Mouse (Mus musculus) liver, embryonic 11.5 days (tissue): Measurements from ENCODE around the gene Dscaml1. TPM values are rescaled to one million over a fixed set of nuclear protein-coding genes. Genes with fewer than 3 reads are reported as not detected.

Experiments used
- ATAC-seq: fragments of 200-750 bp; cut with Nextera tagmentation; replicated peaks from 2 replicates; pipeline ENCODE4 v1.8.0; 2017; ENCODE audit warnings: moderate number of reproducible peaks, mild to moderate bottlenecking, moderate TSS enrichment, moderate library complexity; ENCODE audit not compliant: low FRiP score
- DNase-seq: peaks from one replicate; pipeline ENCODE4 v3.0.0-alpha.2; 2017; ENCODE audit warnings: low spot score
- H3K27ac ChIP-seq: fragments of 300-500 bp; sonication (generic); 2 replicates; pipeline ENCODE4 v1.5.1; 2014; ENCODE audit warnings: mild to moderate bottlenecking, low read depth, low read length, control low read depth
- H3K27me3 ChIP-seq: fragments of 300-500 bp; sonication (generic); replicated peaks from 2 replicates; pipeline ENCODE4 v1.6.1; 2014; ENCODE audit warnings: low read length, mixed read lengths; ENCODE audit not compliant: control insufficient read depth, insufficient read depth
- H3K36me3 ChIP-seq: fragments of 300-500 bp; sonication (generic); 2 replicates; pipeline ENCODE4 v1.6.1; 2014; ENCODE audit warnings: mild to moderate bottlenecking, low read length, moderate library complexity, mixed read lengths; ENCODE audit not compliant: control insufficient read depth, insufficient read depth
- H3K4me1 ChIP-seq: fragments of 300-500 bp; sonication (generic); replicated peaks from 2 replicates; pipeline ENCODE4 v1.6.1; 2014; ENCODE audit warnings: low read length, mixed read lengths; ENCODE audit not compliant: control insufficient read depth, insufficient read depth
- H3K4me2 ChIP-seq: fragments of 300-500 bp; sonication (generic); 2 replicates; pipeline ENCODE4 v1.6.1; 2014; ENCODE audit warnings: mild to moderate bottlenecking, control low read depth, moderate library complexity
- H3K4me3 ChIP-seq: fragments of 300-500 bp; sonication (generic); 2 replicates; pipeline ENCODE4 v1.5.1; 2014; ENCODE audit warnings: low read depth, low read length, control low read depth
- H3K9ac ChIP-seq: fragments of 300-500 bp; sonication (generic); 2 replicates; pipeline ENCODE4 v1.6.1; 2014; ENCODE audit warnings: low read depth, low read length, control low read depth
- H3K9me3 ChIP-seq: fragments of 300-500 bp; sonication (generic); 2 replicates; pipeline ENCODE4 v1.6.1; 2016; ENCODE audit warnings: low read length, inconsistent platforms, mixed read lengths; ENCODE audit not compliant: control insufficient read depth
- WGBS: fragments of 180-500 bp; shearing (Covaris S2); extraction: QIAGEN DNeasy Blood & Tissue Kit; methylation state at CpG from one replicate; pipeline ENCODE4 v1.1.7; 2014; 5-methylcytosine and 5-hydroxymethylcytosine counted together
- polyA plus RNA-seq: library from polyadenylated mRNA; unstranded; fragments of >200 nt; fragmentation: Nextera tagmentation; extraction: Ambion mirVana; gene quantifications from 2 replicates; pipeline ENCODE4 v1.2.1, GENCODE M21; 2014

The Dscaml1 gene
- polyA plus RNA-seq, 1 experiment from 2014 or later: 0.27 TPM

DNA sequence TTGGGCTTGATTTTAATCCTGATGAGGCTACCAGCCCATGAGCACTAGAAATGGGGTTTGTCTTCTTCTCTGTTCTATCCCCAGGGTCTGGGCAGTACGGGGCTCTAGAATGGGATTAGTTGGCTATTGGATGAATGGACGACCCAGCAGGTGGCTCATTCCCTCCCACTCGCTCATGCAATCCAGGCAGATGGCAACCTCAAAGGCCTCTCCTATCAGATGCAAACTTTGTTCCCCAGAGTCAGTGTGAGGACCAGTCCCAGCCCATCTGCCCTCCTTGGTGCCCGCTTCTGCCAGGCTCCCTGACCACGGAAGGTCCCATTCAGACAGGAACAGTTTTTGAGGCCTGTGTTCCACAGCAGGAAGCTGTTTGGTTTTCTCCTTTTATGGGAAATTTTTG is 123.4 kb downstream of the Dscaml1 start:
- H3K27me3 ChIP-seq: no peaks in the 10 kb centered on the region
- H3K4me1 ChIP-seq: no peaks in the 10 kb centered on the region
- no peak for DNase-seq
- no peaks in the 10 kb centered on the region for H3K9me3 ChIP-seq
- H3K36me3 ChIP-seq: no peaks in the 10 kb centered on the region
- no peak overlapping the region for H3K27ac ChIP-seq
- no peak for ATAC-seq
- no peak overlapping the region for H3K4me2 ChIP-seq
- no peak overlapping the region for H3K9ac ChIP-seq
- 45% methylated on average over 5 of the region's 5 CpGs for WGBS
- no peak overlapping the region for H3K4me3 ChIP-seq

DNA sequence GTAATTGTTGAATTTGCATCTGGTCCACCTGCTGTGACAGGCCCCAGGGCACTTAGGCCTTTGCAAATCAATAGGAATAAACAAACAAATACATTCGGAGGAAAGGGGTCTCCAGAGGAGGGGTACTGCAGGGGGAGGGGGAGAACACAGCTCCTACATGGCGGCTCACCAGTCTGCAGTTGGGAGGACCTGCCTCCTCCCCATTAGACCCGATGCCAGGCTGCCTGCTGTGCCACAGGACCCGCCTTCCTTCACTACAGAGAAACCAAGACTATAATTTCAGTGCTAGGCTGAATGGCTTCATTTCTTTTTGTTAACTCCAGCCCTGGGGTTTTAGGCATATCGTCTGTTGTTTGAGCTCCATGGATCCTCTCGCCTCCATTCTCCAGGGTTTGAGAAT is 123.8 kb downstream of the Dscaml1 start:
- 57% methylated on average over 6 of the region's 6 CpGs for WGBS

DNA sequence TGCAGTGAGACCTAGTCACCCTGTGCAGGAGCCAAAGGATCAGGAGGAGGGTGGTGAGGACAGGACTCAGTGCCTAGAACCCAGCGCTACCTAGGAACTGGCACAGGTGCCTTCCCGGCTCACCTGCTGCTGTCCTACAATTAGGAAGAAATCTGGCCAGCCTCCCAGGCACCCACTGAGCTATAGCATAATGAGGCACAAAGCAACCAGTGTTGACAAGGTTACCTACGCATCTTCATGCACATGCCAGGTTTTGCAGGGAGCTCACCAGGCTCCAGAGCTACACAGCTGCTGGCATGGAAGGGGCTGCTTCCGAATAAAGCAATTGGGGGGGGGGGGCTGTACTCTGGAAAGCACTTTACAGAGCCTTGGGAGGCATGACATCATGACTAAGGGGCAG is 124.2 kb downstream of the Dscaml1 start:
- no peak overlapping the region for H3K27ac ChIP-seq
- no peak overlapping the region for H3K4me3 ChIP-seq
- no peaks in the 10 kb centered on the region for H3K36me3 ChIP-seq
- 74% methylated on average over 4 of the region's 4 CpGs for WGBS
- DNase-seq (no peak), ATAC-seq (no peak)
- no peaks in the 10 kb centered on the region for H3K9me3 ChIP-seq
- no peaks in the 10 kb centered on the region for H3K4me1 ChIP-seq
- H3K4me2 ChIP-seq: no peak overlapping the region
- no peak overlapping the region for H3K9ac ChIP-seq
- H3K27me3 ChIP-seq: no peaks in the 10 kb centered on the region

More for the DNA sequence above, 123.8 kb downstream of the Dscaml1 start:
- DNase-seq (no peak), ATAC-seq (no peak)
- H3K27me3 ChIP-seq: no peaks in the 10 kb centered on the region
- no peaks in the 10 kb centered on the region for H3K36me3 ChIP-seq
- no peak overlapping the region for H3K9ac ChIP-seq
- no peak overlapping the region for H3K4me3 ChIP-seq
- no peaks in the 10 kb centered on the region for H3K4me1 ChIP-seq
- H3K9me3 ChIP-seq: no peaks in the 10 kb centered on the region
- H3K27ac ChIP-seq: no peak overlapping the region
- no peak overlapping the region for H3K4me2 ChIP-seq

DNA sequence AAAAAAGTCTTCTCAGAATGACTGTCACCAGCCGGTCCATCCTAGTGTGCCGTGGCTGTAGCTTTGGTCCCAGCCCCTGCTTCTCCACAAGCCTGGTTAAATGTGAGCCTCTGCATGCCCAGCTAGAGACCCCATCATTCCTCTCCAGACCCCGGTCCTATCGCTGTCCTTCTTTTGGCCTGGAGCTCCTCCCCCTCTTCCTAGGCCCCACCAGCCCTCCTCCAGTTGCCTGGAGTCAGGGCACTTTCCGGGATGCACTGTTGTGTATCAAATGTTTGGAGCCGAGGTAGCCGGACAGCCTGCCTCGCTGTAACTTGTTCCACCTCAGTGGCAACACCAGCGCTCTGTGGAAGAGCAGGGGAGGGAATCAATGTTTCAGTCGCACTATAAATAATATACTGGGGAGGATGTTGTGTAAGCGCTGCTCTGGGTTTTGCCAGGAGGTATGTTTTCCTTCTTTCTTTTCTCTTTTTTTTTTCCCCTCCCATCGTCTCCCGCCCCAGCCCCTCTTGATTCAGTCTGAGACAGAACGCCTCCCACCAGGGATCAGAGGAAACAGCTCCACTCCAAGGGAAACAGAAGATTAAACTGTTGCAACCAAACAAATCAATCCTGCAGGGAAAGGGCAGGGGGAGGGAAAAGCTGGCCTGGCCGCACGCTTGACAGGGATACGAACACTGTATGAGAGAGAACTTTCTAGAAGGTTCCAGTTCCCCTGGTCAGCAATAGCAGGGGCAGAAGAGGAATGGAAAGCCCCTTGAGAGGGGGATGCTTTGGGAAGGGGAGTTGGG is 128.8 kb downstream of the Dscaml1 start:
- no peak for ATAC-seq

DNA sequence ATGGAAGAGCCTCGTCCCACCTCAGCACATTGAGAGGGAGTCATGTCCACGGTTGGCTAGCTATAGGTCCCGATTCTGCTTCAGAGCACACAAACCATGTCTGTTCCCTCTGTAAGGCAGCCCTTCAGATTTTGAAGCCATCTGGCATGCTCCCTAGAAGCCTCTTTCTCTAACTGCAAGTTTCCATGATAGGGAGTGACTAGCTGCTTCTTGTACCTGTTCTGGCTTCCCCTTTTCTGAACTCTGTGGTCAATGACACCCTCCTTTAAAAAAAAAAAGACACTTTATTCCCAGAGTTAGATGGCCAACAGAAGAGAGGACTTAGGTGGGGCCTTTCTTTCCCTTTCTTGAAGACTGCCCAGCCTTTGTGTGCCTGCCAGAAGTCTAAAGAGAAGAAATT is 130.5 kb downstream of the Dscaml1 start:
- WGBS: 74% methylated on average over 3 of the region's 3 CpGs
- no peaks in the 10 kb centered on the region for H3K4me1 ChIP-seq
- H3K36me3 ChIP-seq: no peaks in the 10 kb centered on the region
- no peaks in the 10 kb centered on the region for H3K27me3 ChIP-seq
- H3K9ac ChIP-seq: no peak overlapping the region
- H3K27ac ChIP-seq: no peak overlapping the region
- no peak for DNase-seq
- no peak overlapping the region for H3K4me2 ChIP-seq
- no peak overlapping the region for H3K4me3 ChIP-seq
- no peak for ATAC-seq
- H3K9me3 ChIP-seq: no peaks in the 10 kb centered on the region

More for the DNA sequence above, 128.8 kb downstream of the Dscaml1 start:
- no peak overlapping the region for H3K9ac ChIP-seq
- H3K4me2 ChIP-seq: no peak overlapping the region
- H3K27me3 ChIP-seq: no peaks in the 10 kb centered on the region
- no peak for DNase-seq
- H3K4me1 ChIP-seq: no peaks in the 10 kb centered on the region
- no peak overlapping the region for H3K27ac ChIP-seq
- 46% methylated on average over 17 of the region's 17 CpGs for WGBS
- no peak overlapping the region for H3K4me3 ChIP-seq
- no peaks in the 10 kb centered on the region for H3K9me3 ChIP-seq
- H3K36me3 ChIP-seq: no peaks in the 10 kb centered on the region

DNA sequence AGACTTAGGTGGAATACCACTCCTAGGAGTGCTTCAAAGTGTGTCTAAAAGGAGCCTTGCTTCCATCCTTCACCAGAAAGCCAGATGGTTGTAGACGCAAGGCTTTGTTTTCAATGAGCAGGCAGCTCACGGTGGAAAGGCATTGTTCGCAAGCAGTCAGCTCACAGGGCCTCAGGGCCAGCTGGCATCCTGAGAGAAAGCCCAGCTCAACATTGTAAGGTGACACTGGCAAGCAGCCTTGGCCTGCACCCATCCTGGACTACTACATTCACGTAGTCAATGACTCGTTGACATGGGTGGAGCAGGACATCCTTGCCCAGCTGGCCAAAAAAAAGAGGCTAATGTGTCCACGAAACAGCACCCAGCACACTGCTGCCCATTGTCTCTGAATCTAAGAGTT is 134.6 kb downstream of the Dscaml1 start:
- Histone ChIP-seq H3K4me1 (no peaks in the 10 kb centered on the region), H3K27me3 (no peaks in the 10 kb centered on the region), H3K27ac (no peak overlapping the region), H3K4me3 (no peak overlapping the region), H3K4me2 (no peak overlapping the region), H3K9me3 (no peaks in the 10 kb centered on the region), H3K36me3 (no peaks in the 10 kb centered on the region), H3K9ac (no peak overlapping the region)
- ATAC-seq (no peak), DNase-seq (no peak)
- WGBS: 77% methylated on average over 6 of the region's 6 CpGs

DNA sequence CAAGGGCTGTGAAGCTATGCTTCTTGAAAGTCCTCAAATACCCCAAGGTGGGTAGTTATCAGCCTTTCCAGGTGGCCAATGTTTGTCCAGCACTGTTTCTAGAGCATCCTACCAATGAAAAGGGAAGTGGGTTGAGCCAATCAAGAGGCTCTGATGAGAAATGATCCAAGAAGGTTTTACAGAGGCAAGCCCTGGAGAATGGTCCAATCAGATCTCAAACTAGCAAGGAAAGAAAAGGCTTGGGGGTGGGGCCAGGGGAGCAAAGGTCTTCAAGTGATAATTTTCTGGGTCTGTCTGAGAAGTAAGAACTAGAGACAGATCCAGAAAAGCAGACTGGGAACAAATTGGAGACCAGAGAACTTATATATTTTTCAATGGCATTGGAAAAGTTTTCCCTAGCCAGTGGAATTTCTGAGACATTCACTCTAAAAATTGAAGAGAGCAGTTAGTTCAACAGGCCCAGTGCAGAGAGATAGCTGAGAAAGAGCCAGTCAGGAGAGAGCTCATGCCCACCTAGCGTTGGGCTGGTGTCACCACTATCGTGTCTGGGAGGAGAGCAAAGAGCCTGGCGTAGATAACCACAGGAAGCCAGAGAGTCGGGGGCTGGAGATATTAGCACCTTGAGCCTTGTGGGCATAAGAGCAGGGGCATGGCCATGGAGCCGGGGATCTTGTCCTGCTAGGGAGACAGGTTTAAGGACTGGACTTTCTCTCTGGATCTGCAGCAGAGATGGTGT is 140.6 kb downstream of the Dscaml1 start:
- Histone ChIP-seq H3K4me2 (no peak overlapping the region), H3K27ac (no peak overlapping the region), H3K4me1 (no peaks in the 10 kb centered on the region), H3K27me3 (no peaks in the 10 kb centered on the region), H3K4me3 (no peak overlapping the region), H3K9me3 (no peaks in the 10 kb centered on the region), H3K9ac (no peak overlapping the region), H3K36me3 (no peaks in the 10 kb centered on the region)
- DNase-seq (no peak), ATAC-seq (no peak)
- WGBS: 48% methylated on average over 5 of the region's 5 CpGs

DNA sequence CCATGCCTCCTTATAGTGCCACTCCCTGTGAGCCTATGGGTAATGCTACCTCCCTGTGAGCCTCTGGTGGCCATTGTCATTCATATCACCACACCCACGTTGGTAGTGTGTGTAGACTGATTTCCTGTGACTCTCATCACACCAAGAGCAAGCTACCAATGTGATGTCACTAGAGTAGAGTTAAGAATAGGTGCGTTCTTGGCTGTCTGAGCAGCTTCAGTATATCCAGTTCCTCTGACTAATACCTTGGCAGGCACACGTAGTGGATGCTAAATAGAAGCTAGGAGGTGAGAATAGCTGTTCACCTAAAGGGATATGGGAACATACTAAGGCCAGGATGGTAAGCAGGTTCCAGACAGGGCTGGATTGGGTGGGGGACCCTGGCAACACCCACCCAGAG is 143.3 kb downstream of the Dscaml1 start:
- no peaks in the 10 kb centered on the region for H3K9me3 ChIP-seq

DNA sequence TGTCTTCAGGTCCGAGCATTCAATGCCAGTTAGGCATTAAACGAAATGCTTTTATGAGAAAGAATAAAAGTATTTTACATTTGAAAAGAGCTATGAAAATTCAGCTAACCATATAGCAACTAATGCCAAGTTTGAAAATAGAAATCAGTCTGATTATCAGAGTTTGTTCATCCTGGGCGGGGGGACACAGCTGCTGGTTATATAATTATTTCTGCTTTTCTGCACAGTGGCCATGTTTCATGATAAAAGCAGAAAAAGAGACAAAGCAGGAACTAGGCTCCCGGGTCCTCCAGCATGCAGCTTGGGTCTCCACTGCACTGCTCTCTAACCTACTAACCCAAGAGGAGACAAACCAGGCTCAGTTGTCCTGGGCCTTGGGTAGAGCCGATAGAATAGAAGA is 143.9 kb downstream of the Dscaml1 start:
- no peak overlapping the region for H3K9ac ChIP-seq
- H3K27ac ChIP-seq: no peak overlapping the region
- WGBS: 76% methylated on average over 5 of the region's 5 CpGs
- H3K27me3 ChIP-seq: no peaks in the 10 kb centered on the region
- ATAC-seq: no peak
- no peak for DNase-seq
- H3K9me3 ChIP-seq: no peaks in the 10 kb centered on the region
- no peak overlapping the region for H3K4me3 ChIP-seq
- no peak overlapping the region for H3K4me2 ChIP-seq
- no peaks in the 10 kb centered on the region for H3K4me1 ChIP-seq
- no peaks in the 10 kb centered on the region for H3K36me3 ChIP-seq

More for the DNA sequence above, 143.3 kb downstream of the Dscaml1 start:
- Histone ChIP-seq H3K27me3 (no peaks in the 10 kb centered on the region), H3K4me1 (no peaks in the 10 kb centered on the region), H3K36me3 (no peaks in the 10 kb centered on the region), H3K9ac (no peak overlapping the region), H3K27ac (no peak overlapping the region), H3K4me3 (no peak overlapping the region), H3K4me2 (no peak overlapping the region)
- no peak for DNase-seq
- ATAC-seq: no peak
- WGBS: 57% methylated on average over 3 of the region's 3 CpGs
